Mouse (Mus musculus) myocyte (in vitro differentiated cells): Measurements from ENCODE around the gene Mast4. TPM values are rescaled to one million over a fixed set of nuclear protein-coding genes. Genes with fewer than 3 reads are reported as not detected.

Experiments used
- H3K27me3 ChIP-seq: one replicate; pipeline ENCODE4 v1.6.1; 2011; ENCODE audit not compliant: control insufficient read depth, insufficient read depth, insufficient read length
- H3K36me3 ChIP-seq: one replicate; pipeline ENCODE4 v1.6.1; 2011; ENCODE audit not compliant: control insufficient read depth, insufficient read depth
- H3K4me2 ChIP-seq: one replicate; pipeline ENCODE4 v1.6.1; 2011; ENCODE audit warnings: low read depth, control low read depth
- H3K4me3 ChIP-seq: one replicate; pipeline ENCODE4 v1.5.1; 2011; ENCODE audit warnings: mild to moderate bottlenecking, control low read depth, moderate library complexity
- H3K79me2 ChIP-seq: one replicate; pipeline ENCODE4 v1.6.1; 2011; ENCODE audit not compliant: control insufficient read depth, insufficient read depth
- H3ac ChIP-seq: one replicate; pipeline ENCODE4 v1.6.1; 2011; ENCODE audit not compliant: control insufficient read depth, insufficient read length
- CEBPB ChIP-seq: IDR thresholded peaks from 2 replicates; pipeline ENCODE4 v1.6.1; 2011; ENCODE audit warnings: mild to moderate bottlenecking, moderate library complexity; ENCODE audit not compliant: poor library complexity, insufficient read depth, severe bottlenecking
- E2F4 ChIP-seq: IDR thresholded peaks from one replicate; pipeline ENCODE4 v1.6.1; 2011; ENCODE audit warnings: mild to moderate bottlenecking, control low read depth, moderate library complexity; ENCODE audit not compliant: insufficient read depth
- MAX ChIP-seq: IDR thresholded peaks from one replicate; pipeline ENCODE4 v1.6.1; 2011; ENCODE audit warnings: low read depth, mild to moderate bottlenecking, control low read depth
- MYOD1 ChIP-seq, 3 experiments: IDR thresholded peaks; one replicate each; pipeline ENCODE4 v1.6.1; 2011; ENCODE audit warnings: control low read depth in 2 of 3, low read depth in 2 of 3, mild to moderate bottlenecking in 2 of 3, moderate library complexity in 1 of 3; ENCODE audit not compliant: insufficient read length in 2 of 3, control insufficient read depth in 1 of 3
- MYOG ChIP-seq, 3 experiments: IDR thresholded peaks; one replicate each; pipeline ENCODE4 v1.6.1; 2011; ENCODE audit warnings: control low read depth in 2 of 3, low read depth in 2 of 3, mild to moderate bottlenecking in 2 of 3; ENCODE audit not compliant: insufficient read length in 2 of 3, control insufficient read depth in 1 of 3, insufficient read depth in 1 of 3
- POLR2A ChIP-seq: IDR thresholded peaks from one replicate; pipeline ENCODE4 v1.6.1; 2011; ENCODE audit warnings: low read depth, mild to moderate bottlenecking, control low read depth, moderate library complexity; ENCODE audit not compliant: insufficient read length
- POLR2AphosphoS2 ChIP-seq: IDR thresholded peaks from one replicate; pipeline ENCODE4 v1.6.1; 2011; ENCODE audit warnings: low read depth, control low read depth; ENCODE audit not compliant: insufficient read length
- REST ChIP-seq: IDR thresholded peaks from one replicate; pipeline ENCODE4 v1.6.1; 2011; ENCODE audit warnings: mild to moderate bottlenecking, control low read depth, moderate library complexity; ENCODE audit not compliant: insufficient read depth, insufficient read length
- SRF ChIP-seq: IDR thresholded peaks from one replicate; pipeline ENCODE4 v1.6.1; 2011; ENCODE audit warnings: low read depth; ENCODE audit not compliant: control insufficient read depth, insufficient read length
- TCF12 ChIP-seq: IDR thresholded peaks from one replicate; pipeline ENCODE4 v1.6.1; 2011; ENCODE audit warnings: mild to moderate bottlenecking, control low read depth; ENCODE audit not compliant: poor library complexity, insufficient read depth, severe bottlenecking
- TCF3 ChIP-seq: IDR thresholded peaks from one replicate; pipeline ENCODE4 v1.6.1; 2011; ENCODE audit warnings: low read depth, control low read depth; ENCODE audit not compliant: insufficient read length
- USF1 ChIP-seq: IDR thresholded peaks from one replicate; pipeline ENCODE4 v1.6.1; 2011; ENCODE audit warnings: low read depth, mild to moderate bottlenecking, control low read depth, moderate library complexity
- polyA plus RNA-seq: library from polyadenylated mRNA; unstranded; fragments of >200 nt; fragmentation: generic; extraction: Trizol; gene quantifications from one replicate; pipeline ENCODE4 v1.2.1, GENCODE M21; 2012; ENCODE audit warnings: missing spikeins

The Mast4 gene
- polyA plus RNA-seq, 1 experiment: 15.0 TPM

DNA sequence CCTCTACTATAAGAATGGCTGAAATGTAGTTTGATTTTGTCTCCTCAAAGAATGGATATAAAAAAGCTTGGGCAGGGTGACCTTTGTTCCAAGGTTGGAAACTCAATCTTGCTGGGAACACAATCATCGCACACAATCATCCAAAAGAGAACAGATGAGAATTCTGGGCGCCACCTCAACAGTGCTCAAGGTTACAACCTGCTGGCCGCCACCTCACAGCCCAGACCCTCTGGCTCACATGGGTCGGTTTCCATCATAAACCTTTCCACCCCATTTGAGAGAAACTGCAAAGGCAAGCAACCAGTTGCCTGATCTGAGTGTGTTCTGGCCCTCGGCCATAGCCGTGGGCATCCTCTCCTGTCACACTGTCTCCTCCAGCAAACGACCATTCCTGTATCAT, 414.6 kb downstream of the Mast4 start:
- TF ChIP-seq POLR2AphosphoS2 (no peak), CEBPB (no peak), POLR2A (no peak), REST (no peak), SRF (no peak), USF1 (no peak), E2F4 (no peak), MYOD1 (IDR thresholded peaks at IDR 0.05; ENCODE audit: control insufficient read depth in 1 of 3, insufficient read length in 2 of 3, low read depth in 2 of 3) (no peak), TCF3 (no peak), TCF12 (no peak), MAX (no peak), MYOG (IDR thresholded peaks at IDR 0.05; ENCODE audit: control insufficient read depth in 1 of 3, insufficient read depth in 1 of 3, insufficient read length in 2 of 3, low read depth in 2 of 3) (no peak)
- no peak overlapping the region for H3K4me3 ChIP-seq
- H3K36me3 ChIP-seq: no peaks in the 10 kb centered on the region
- no peak overlapping the region for H3K4me2 ChIP-seq
- no peak overlapping the region for H3ac ChIP-seq
- peaks cover 18% of the 10 kb centered on the region for H3K79me2 ChIP-seq
- no peaks in the 10 kb centered on the region for H3K27me3 ChIP-seq

DNA sequence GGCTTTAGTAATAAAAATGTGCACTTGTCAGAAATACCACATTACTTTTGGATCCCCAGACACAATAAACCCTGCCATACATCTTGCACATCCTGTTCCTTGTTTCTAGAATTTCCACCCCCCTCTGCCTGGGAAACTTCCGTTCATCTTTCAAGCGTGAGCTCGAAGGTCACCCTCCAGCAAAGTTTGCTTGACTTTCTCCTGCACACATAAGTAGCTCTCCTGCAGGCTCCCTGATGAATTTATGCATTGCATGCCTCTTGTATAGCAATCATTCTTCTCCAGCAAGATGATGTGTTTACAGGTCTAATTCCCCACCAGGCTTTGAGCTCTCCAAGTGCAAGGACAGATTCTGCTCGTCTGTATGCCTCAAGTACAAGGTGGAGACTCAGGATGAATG, 415.7 kb downstream of the Mast4 start:
- no peak overlapping the region for H3K4me3 ChIP-seq

DNA sequence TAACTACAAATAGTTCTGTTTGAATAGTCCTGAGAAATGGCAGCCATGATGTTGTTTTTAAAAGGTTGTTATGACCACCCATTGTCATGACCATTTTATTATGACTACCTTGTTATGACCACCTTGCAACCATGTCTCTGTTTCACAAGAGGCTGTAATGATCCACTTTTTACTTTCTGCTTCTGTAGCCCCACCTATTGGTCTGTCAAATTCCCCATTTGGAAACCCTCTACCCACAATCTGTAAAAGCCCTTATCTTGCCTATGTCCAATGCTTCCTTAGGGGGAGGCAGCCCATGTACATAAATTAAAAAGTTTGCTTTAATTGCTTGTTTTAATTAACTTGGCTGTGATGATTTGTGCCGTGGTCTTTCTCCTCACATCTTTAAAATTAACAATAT, 419.0 kb downstream of the Mast4 start:
- Histone ChIP-seq H3K36me3 (no peaks in the 10 kb centered on the region), H3K4me3 (no peak overlapping the region), H3K27me3 (no peaks in the 10 kb centered on the region), H3K4me2 (no peak overlapping the region), H3K79me2 (peaks cover 17% of the 10 kb centered on the region), H3ac (no peak overlapping the region)
- TF ChIP-seq MYOG (IDR thresholded peaks at IDR 0.05; ENCODE audit: control insufficient read depth in 1 of 3, insufficient read depth in 1 of 3, insufficient read length in 2 of 3, low read depth in 2 of 3) (no peak), REST (no peak), POLR2AphosphoS2 (no peak), TCF3 (no peak), MYOD1 (IDR thresholded peaks at IDR 0.05; ENCODE audit: control insufficient read depth in 1 of 3, insufficient read length in 2 of 3, low read depth in 2 of 3) (no peak), TCF12 (no peak), E2F4 (no peak), CEBPB (no peak), MAX (no peak), POLR2A (no peak), SRF (no peak), USF1 (no peak)

More for the DNA sequence above, 415.7 kb downstream of the Mast4 start:
- Histone ChIP-seq H3K36me3 (no peaks in the 10 kb centered on the region), H3ac (no peak overlapping the region), H3K4me2 (no peak overlapping the region), H3K27me3 (no peaks in the 10 kb centered on the region), H3K79me2 (peaks cover 19% of the 10 kb centered on the region)
- TF ChIP-seq MAX: no peak
- TF ChIP-seq POLR2A: no peak
- no peak for TF ChIP-seq MYOG (IDR thresholded peaks at IDR 0.05; ENCODE audit: control insufficient read depth in 1 of 3, insufficient read depth in 1 of 3, insufficient read length in 2 of 3, low read depth in 2 of 3)
- no peak for TF ChIP-seq POLR2AphosphoS2
- no peak for TF ChIP-seq REST
- no peak for TF ChIP-seq TCF12
- TF ChIP-seq E2F4: no peak
- TF ChIP-seq USF1: no peak

DNA sequence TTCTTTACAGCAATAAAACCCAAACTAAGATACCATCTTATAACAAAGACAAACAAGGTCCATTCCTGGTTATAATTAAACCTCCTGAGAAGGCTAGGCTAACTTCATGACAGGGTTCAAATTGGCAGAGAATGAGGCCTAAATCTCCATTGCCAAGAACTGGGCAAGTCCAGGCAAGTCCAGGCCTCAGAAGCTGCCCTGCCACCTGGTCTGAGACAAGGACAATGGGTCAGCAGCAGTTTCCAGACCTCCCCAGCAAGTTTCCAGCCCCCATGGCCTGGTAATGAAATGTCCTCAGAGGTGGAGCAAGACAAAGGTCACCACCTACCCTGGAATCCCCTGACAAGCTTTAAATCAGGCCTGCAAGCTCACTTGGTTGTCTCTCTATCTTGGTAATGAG, 419.5 kb downstream of the Mast4 start:
- Histone ChIP-seq H3K79me2 (peaks cover 17% of the 10 kb centered on the region), H3K27me3 (no peaks in the 10 kb centered on the region), H3ac (no peak overlapping the region), H3K4me2 (no peak overlapping the region), H3K36me3 (no peaks in the 10 kb centered on the region), H3K4me3 (no peak overlapping the region)
- no peak for TF ChIP-seq SRF
- TF ChIP-seq CEBPB: no peak
- no peak for TF ChIP-seq POLR2A
- no peak for TF ChIP-seq TCF12
- no peak for TF ChIP-seq POLR2AphosphoS2

DNA sequence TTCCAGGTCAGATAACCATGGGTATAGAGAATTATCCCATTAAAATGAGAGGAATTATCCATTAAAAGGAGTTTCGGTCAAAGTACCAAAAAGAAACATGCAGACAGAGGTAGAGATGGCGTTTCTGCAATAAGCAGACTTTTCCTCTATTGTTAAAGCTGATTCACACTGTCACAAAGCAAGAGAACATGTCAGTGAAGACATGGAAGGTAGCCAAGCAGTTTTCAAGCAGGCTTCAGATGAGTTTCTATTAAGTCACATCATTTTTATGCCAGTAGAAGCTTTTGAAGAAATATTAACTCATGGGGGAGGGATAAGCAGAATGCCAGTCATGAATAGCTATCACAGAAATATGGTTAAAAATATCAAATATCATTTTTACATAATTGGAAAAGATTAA, 420.4 kb downstream of the Mast4 start:
- no peak overlapping the region for H3K4me2 ChIP-seq
- no peak overlapping the region for H3ac ChIP-seq
- TF ChIP-seq MYOG (IDR thresholded peaks at IDR 0.05; ENCODE audit: control insufficient read depth in 1 of 3, insufficient read depth in 1 of 3, insufficient read length in 2 of 3, low read depth in 2 of 3) (no peak), POLR2AphosphoS2 (no peak), SRF (no peak), TCF12 (no peak), CEBPB (no peak), POLR2A (no peak), USF1 (no peak), REST (no peak)
- H3K79me2 ChIP-seq: peaks cover 17% of the 10 kb centered on the region
- no peak overlapping the region for H3K4me3 ChIP-seq
- no peaks in the 10 kb centered on the region for H3K27me3 ChIP-seq
- no peaks in the 10 kb centered on the region for H3K36me3 ChIP-seq
